ENCODE assay signal across 8 mouse cellular contexts in the genomic region with DNA sequence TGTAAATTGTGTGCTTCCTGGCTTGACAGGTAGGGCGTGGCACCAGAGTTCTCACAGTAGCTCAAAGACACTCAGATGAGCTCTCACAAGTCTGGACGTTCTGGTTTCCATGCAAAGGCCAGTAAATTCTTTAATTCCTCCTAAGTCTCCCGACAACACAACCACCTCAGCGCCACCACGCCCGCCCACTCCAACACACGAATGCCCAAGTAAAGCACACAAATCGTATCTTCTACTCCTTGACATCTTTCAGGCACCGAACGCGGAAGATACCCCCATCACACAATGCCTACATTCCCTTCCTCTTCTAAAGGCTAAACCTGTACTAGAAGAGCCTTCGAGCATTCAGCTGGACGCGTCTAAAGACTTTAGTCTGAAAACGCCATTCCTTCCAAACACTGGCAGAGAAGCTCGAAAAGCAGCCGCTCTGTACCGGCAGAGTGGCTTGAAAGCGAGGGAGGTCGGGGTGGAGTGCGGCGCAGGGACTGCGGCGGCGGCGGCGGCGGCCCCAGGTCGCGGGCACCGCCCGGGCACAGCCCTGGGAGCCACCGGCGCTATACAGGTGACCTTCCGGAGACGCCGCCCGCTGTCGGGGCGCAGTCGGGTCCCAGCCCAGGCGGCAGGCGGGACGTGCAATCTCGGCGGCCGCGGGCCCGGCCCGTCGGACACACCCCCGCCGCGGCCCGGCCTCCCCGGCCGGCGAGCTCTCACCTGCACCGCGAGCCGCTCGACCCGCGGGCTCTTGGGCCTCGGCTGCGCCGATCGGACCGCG. TPM values are rescaled to one million over a fixed set of nuclear protein-coding genes. Genes with fewer than 3 reads are reported as not detected.
DNase-seq lines count a peak whose midpoint lies in the region; ATAC-seq lines count a peak whose summit lies in the region.

No protein-coding gene starts in this region.

- H3K4me1 ChIP-seq in hindbrain, embryonic 12.5 days: peaks cover 7% of the 10 kb centered on the region
- peaks cover 10% of the 10 kb centered on the region for H3K4me1 ChIP-seq in midbrain, embryonic 11.5 days (ENCODE audit: control insufficient read depth, insufficient read depth, low read length)

- peak; percentile 65 for ATAC-seq in erythroblast, adult 5-6 weeks (replicated peaks; ENCODE audit: low FRiP score, poor library complexity, severe bottlenecking)
- peak; percentile 83 for ATAC-seq in hindbrain, embryonic 12.5 days (ENCODE audit: low FRiP score)
- peak; percentile 78 for ATAC-seq in midbrain, embryonic 11.5 days (ENCODE audit: low FRiP score)

- H3K27ac ChIP-seq in hindbrain, embryonic 12.5 days: peak overlapping the region; percentile 97
- peak overlapping the region; percentile 93 for H3K27ac ChIP-seq in midbrain, embryonic 11.5 days (ENCODE audit: low read depth, low read length)

- WGBS in hindbrain, embryonic 12.5 days: under 1% methylated on average over 55 of the region's 70 CpGs
- WGBS in midbrain, embryonic 11.5 days: under 1% methylated on average over 61 of the region's 70 CpGs

- intact Hi-C loops in left cerebral cortex, postnatal 36 days (cut with DNase I): loop anchor here (5.0 kb wide), 1 partner anchor 49 kb away; the partner anchor contains the start of gene Yae1d1

- H3K9ac ChIP-seq in hindbrain, embryonic 12.5 days: peak overlapping the region; percentile 96
- H3K9ac ChIP-seq in midbrain, embryonic 11.5 days (ENCODE audit: low read length): peak overlapping the region; percentile 90

- H3K9me3 ChIP-seq in hindbrain, embryonic 12.5 days (replicated peaks): no peaks in the 10 kb centered on the region
- no peaks in the 10 kb centered on the region for H3K9me3 ChIP-seq in midbrain, embryonic 11.5 days (ENCODE audit: control insufficient read depth, low read length)

- no peaks in the 10 kb centered on the region for H3K36me3 ChIP-seq in hindbrain, embryonic 12.5 days
- H3K36me3 ChIP-seq in midbrain, embryonic 11.5 days (ENCODE audit: control insufficient read depth, insufficient read depth, low read length): no peaks in the 10 kb centered on the region

- H3K4me2 ChIP-seq in hindbrain, embryonic 12.5 days (replicated peaks): peak overlapping the region; percentile 76
- H3K4me2 ChIP-seq in midbrain, embryonic 11.5 days: peak overlapping the region; percentile 81

- peak overlapping the region; percentile 95 for H3K4me3 ChIP-seq in hindbrain, embryonic 12.5 days
- H3K4me3 ChIP-seq in midbrain, embryonic 11.5 days (ENCODE audit: low read depth, low read length): peak overlapping the region; percentile 94

- H3K27me3 ChIP-seq in hindbrain, embryonic 12.5 days: no peaks in the 10 kb centered on the region
- H3K27me3 ChIP-seq in midbrain, embryonic 11.5 days (ENCODE audit: control insufficient read depth, insufficient read depth, low read length): no peaks in the 10 kb centered on the region

- peak; percentile 17 to 32 for DNase-seq in layer of hippocampus, postnatal 10 days (ENCODE audit: low spot score in 2 of 2)
- no peak for DNase-seq in layer of hippocampus, postnatal 25 days (ENCODE audit: extremely low spot score in 1 of 2, low spot score in 1 of 2)
- peak; percentile 22 for DNase-seq in Muller cell, postnatal 12 days (ENCODE audit: inconsistent ontology term)
- DNase-seq in left cerebral cortex, postnatal 36 days (ENCODE audit: low spot score in 2 of 2): peak; percentile 36 to 41
- peak; percentile 93 for DNase-seq in midbrain, embryonic 11.5 days (ENCODE audit: low spot score, missing footprints)
- DNase-seq in thymus, postnatal 14 days: peak; percentile 33

RNA-seq across cellular contexts. Expression of gene Rala, which starts 0.5 kb away (rescaled TPM):
- 100 to 1,000 TPM; 128 to 135 TPM for total RNA-seq in layer of hippocampus, postnatal 10 days (2021)
- 10 to 100 TPM; 65.3 to 66.6 TPM for total RNA-seq in layer of hippocampus, postnatal 25 days (2021)
- total RNA-seq in erythroblast, adult 5-6 weeks (2015; ENCODE audit: low replicate concordance): 7.1 and 12.1 TPM in 2 replicates
- total RNA-seq in erythroblast, adult 5-6 weeks (2017; ENCODE audit: low replicate concordance): 5.9 and 6.6 TPM in 2 replicates
- polyA plus RNA-seq in hindbrain, embryonic 12.5 days (2016; fragmentation: Nextera tagmentation; extraction: Ambion mirVana): 144 and 154 TPM in 2 replicates
- 10 to 100 TPM; 60.9 to 61.8 TPM for total RNA-seq in left cerebral cortex, postnatal 36 days (2021)
- 137 and 138 TPM in 2 replicates for polyA plus RNA-seq in midbrain, embryonic 11.5 days (2014; fragmentation: Nextera tagmentation; extraction: Ambion mirVana)

RNA-seq across cellular contexts. Expression of gene Yae1d1, which starts 49.7 kb away (rescaled TPM):
- total RNA-seq in layer of hippocampus, postnatal 10 days (2021): 10 to 100 TPM; 24.7 to 25.6 TPM
- total RNA-seq in layer of hippocampus, postnatal 25 days (2021): 10 to 100 TPM; 23.6 to 23.9 TPM
- 0.77 and 1.9 TPM in 2 replicates for total RNA-seq in erythroblast, adult 5-6 weeks (2015; ENCODE audit: low replicate concordance)
- total RNA-seq in erythroblast, adult 5-6 weeks (2017; ENCODE audit: low replicate concordance): 0.68 and 1.7 TPM in 2 replicates
- polyA plus RNA-seq in hindbrain, embryonic 12.5 days (2016; fragmentation: Nextera tagmentation; extraction: Ambion mirVana): 79.5 and 81.6 TPM in 2 replicates
- total RNA-seq in left cerebral cortex, postnatal 36 days (2021): 10 to 100 TPM; 24.7 TPM
- 93.0 and 95.7 TPM in 2 replicates for polyA plus RNA-seq in midbrain, embryonic 11.5 days (2014; fragmentation: Nextera tagmentation; extraction: Ambion mirVana)

Comparison
In these comparisons a context has a peak if more than half of its experiments do, and no peak if none do; other contexts are left out.
1. DNase-seq: peak in layer of hippocampus, postnatal 10 days (2 of 2), Muller cell, postnatal 12 days (single experiment), left cerebral cortex, postnatal 36 days (2 of 2), midbrain, embryonic 11.5 days (single experiment) and thymus, postnatal 14 days (single experiment); none in layer of hippocampus, postnatal 25 days (0 of 2).
2. RNA of gene Rala, which starts 0.5 kb away (total RNA-seq): 128 to 135 TPM in layer of hippocampus, postnatal 10 days, 65.3 to 66.6 TPM in layer of hippocampus, postnatal 25 days and 60.9 to 61.8 TPM in left cerebral cortex, postnatal 36 days; 5.9 to 12.1 TPM in erythroblast, adult 5-6 weeks; every median in the first group is over 4 times any median in the second.
3. RNA of gene Yae1d1, which starts 49.7 kb away (total RNA-seq): 24.7 to 25.6 TPM in layer of hippocampus, postnatal 10 days, 24.7 TPM in left cerebral cortex, postnatal 36 days and 23.6 to 23.9 TPM in layer of hippocampus, postnatal 25 days; 0.68 to 1.9 TPM in erythroblast, adult 5-6 weeks; every median in the first group is over 4 times any median in the second.
4. Peak in every context shown above with its lines, with median percentiles within 50 percentile points of each other: ATAC-seq.